Mouse (Mus musculus) hindbrain, embryonic 14.5 days (tissue): ENCODE measurements around the gene Cavin4. TPM values are rescaled to one million over a fixed set of nuclear protein-coding genes. Genes with fewer than 3 reads are reported as not detected.
A peak's percentile ranks its signal among the peaks of the same experiment; 100 is the strongest.

Experiments
- ATAC-seq: fragments of 200-750 bp; cut with Nextera tagmentation; 2 replicates; pipeline ENCODE4 v1.8.0; 2017; ENCODE audit warnings: moderate number of reproducible peaks, mild to moderate bottlenecking, moderate TSS enrichment, moderate library complexity; ENCODE audit not compliant: low FRiP score
- DNase-seq: peaks from one replicate; pipeline ENCODE4 v3.0.0-alpha.2; 2015; ENCODE audit warnings: low spot score
- H3K27ac ChIP-seq: fragments of 300-500 bp; sonication (generic); 2 replicates; pipeline ENCODE4 v1.5.1; 2014; ENCODE audit warnings: mild to moderate bottlenecking, moderate library complexity
- H3K27me3 ChIP-seq: fragments of 300-500 bp; sonication (generic); 2 replicates; pipeline ENCODE4 v1.6.1; 2014; ENCODE audit warnings: mild to moderate bottlenecking, low read length, mixed read lengths; ENCODE audit not compliant: control insufficient read depth, insufficient read depth
- H3K36me3 ChIP-seq: fragments of 300-500 bp; sonication (generic); replicated peaks from 2 replicates; pipeline ENCODE4 v1.6.1; 2014; ENCODE audit not compliant: control insufficient read depth, insufficient read depth
- H3K4me1 ChIP-seq: fragments of 300-500 bp; sonication (generic); replicated peaks from 2 replicates; pipeline ENCODE4 v1.6.1; 2014; ENCODE audit warnings: antibody characterized with exemption, low read length, mixed read lengths; ENCODE audit not compliant: control insufficient read depth, insufficient read depth
- H3K4me2 ChIP-seq: fragments of 300-500 bp; sonication (generic); replicated peaks from 2 replicates; pipeline ENCODE4 v1.6.1; 2014; ENCODE audit warnings: mild to moderate bottlenecking, moderate library complexity
- H3K4me3 ChIP-seq: fragments of 300-500 bp; sonication (generic); replicated peaks from 2 replicates; pipeline ENCODE4 v1.5.1; 2014; ENCODE audit warnings: mild to moderate bottlenecking, low read length
- H3K9ac ChIP-seq: fragments of 300-500 bp; sonication (generic); 2 replicates; pipeline ENCODE4 v1.6.1; 2014
- H3K9me3 ChIP-seq: fragments of 300-500 bp; sonication (generic); 2 replicates; pipeline ENCODE4 v1.6.1; 2016; ENCODE audit warnings: low read length; ENCODE audit not compliant: control insufficient read depth
- WGBS: fragments of 180-500 bp; shearing (Covaris S2); extraction: QIAGEN DNeasy Blood & Tissue Kit; methylation state at CpG from one replicate; pipeline ENCODE4 v1.1.7; 2014; 5-methylcytosine and 5-hydroxymethylcytosine counted together
- polyA plus RNA-seq: library from polyadenylated mRNA; unstranded; fragments of >200 nt; fragmentation: Nextera tagmentation; extraction: Ambion mirVana; gene quantifications from 2 replicates; pipeline ENCODE4 v1.2.1, GENCODE M21; 2014

Cavin4 gene
- polyA plus RNA-seq, 1 experiment from 2014 or later: 1.7 TPM

- ATAC-seq (no peak), DNase-seq (no peak)
- peaks cover 39% of the 10 kb centered on the region for H3K36me3 ChIP-seq
- H3K4me1 ChIP-seq: no peaks in the 10 kb centered on the region
- no peak overlapping the region for H3K4me3 ChIP-seq
- no peak overlapping the region for H3K27ac ChIP-seq
- no peak overlapping the region for H3K4me2 ChIP-seq
- H3K27me3 ChIP-seq: no peaks in the 10 kb centered on the region
- H3K9me3 ChIP-seq: no peaks in the 10 kb centered on the region
- no peak overlapping the region for H3K9ac ChIP-seq
- 83% methylated on average over 2 of the region's 2 CpGs for WGBS
Measured at GRCm38 (mm10) chr4:48634058-48634457, 29.3 kb upstream of the Cavin4 start.

- peaks cover 54% of the 10 kb centered on the region for H3K36me3 ChIP-seq
- no peak overlapping the region for H3K4me2 ChIP-seq
- WGBS: 94% methylated on average over 13 of the region's 13 CpGs
- H3K4me1 ChIP-seq: no peaks in the 10 kb centered on the region
- ATAC-seq: no peak
- no peak overlapping the region for H3K27ac ChIP-seq
- H3K9me3 ChIP-seq: no peaks in the 10 kb centered on the region
- H3K4me3 ChIP-seq: no peak overlapping the region
- no peaks in the 10 kb centered on the region for H3K27me3 ChIP-seq
- DNase-seq: no peak
- H3K9ac ChIP-seq: no peak overlapping the region
Measured at GRCm38 (mm10) chr4:48636831-48637230, 26.5 kb upstream of the Cavin4 start.

- 76% methylated on average over 10 of the region's 10 CpGs for WGBS
- peaks cover 67% of the 10 kb centered on the region for H3K36me3 ChIP-seq
Measured at GRCm38 (mm10) chr4:48638132-48638531, 25.2 kb upstream of the Cavin4 start.

GRCm38 (mm10) chr4:48639503-48639902 is 23.8 kb upstream of the Cavin4 start:
- Histone ChIP-seq H3K9ac (no peak overlapping the region), H3K4me3 (no peak overlapping the region), H3K4me2 (no peak overlapping the region), H3K4me1 (no peaks in the 10 kb centered on the region), H3K36me3 (peaks cover 68% of the 10 kb centered on the region), H3K27ac (0 out of 2 replicates have a peak overlapping the region, but pooled peaks have one; percentile 8), H3K27me3 (no peaks in the 10 kb centered on the region), H3K9me3 (no peaks in the 10 kb centered on the region)
- 87% methylated on average over 17 of the region's 17 CpGs for WGBS
- DNase-seq (no peak), ATAC-seq (no peak)

More at GRCm38 (mm10) chr4:48638132-48638531, 25.2 kb upstream of the Cavin4 start:
- Histone ChIP-seq H3K4me3 (no peak overlapping the region), H3K27ac (no peak overlapping the region), H3K9me3 (no peaks in the 10 kb centered on the region), H3K9ac (no peak overlapping the region), H3K27me3 (no peaks in the 10 kb centered on the region), H3K4me2 (no peak overlapping the region), H3K4me1 (no peaks in the 10 kb centered on the region)
- ATAC-seq: no peak
- DNase-seq: no peak

GRCm38 (mm10) chr4:48643801-48644200 is 19.5 kb upstream of the Cavin4 start:
- Histone ChIP-seq H3K27me3 (no peaks in the 10 kb centered on the region), H3K36me3 (peaks cover 82% of the 10 kb centered on the region), H3K9ac (no peak overlapping the region), H3K4me2 (no peak overlapping the region), H3K9me3 (no peaks in the 10 kb centered on the region), H3K4me1 (no peaks in the 10 kb centered on the region), H3K4me3 (no peak overlapping the region), H3K27ac (no peak overlapping the region)
- DNase-seq: no peak
- 83% methylated on average over 6 of the region's 6 CpGs for WGBS
- no peak for ATAC-seq

GRCm38 (mm10) chr4:48646143-48646542 is 17.2 kb upstream of the Cavin4 start:
- no peaks in the 10 kb centered on the region for H3K27me3 ChIP-seq
- H3K9ac ChIP-seq: no peak overlapping the region
- no peak overlapping the region for H3K27ac ChIP-seq
- no peak overlapping the region for H3K4me3 ChIP-seq
- no peak for DNase-seq
- H3K4me2 ChIP-seq: no peak overlapping the region
- H3K36me3 ChIP-seq: peaks cover 83% of the 10 kb centered on the region
- WGBS: 98% methylated on average over 5 of the region's 5 CpGs
- H3K4me1 ChIP-seq: no peaks in the 10 kb centered on the region
- H3K9me3 ChIP-seq: no peaks in the 10 kb centered on the region
- ATAC-seq: no peak

GRCm38 (mm10) chr4:48650617-48651360 is 12.5 kb upstream of the Cavin4 start:
- Histone ChIP-seq H3K4me3 (no peak overlapping the region), H3K4me1 (no peaks in the 10 kb centered on the region), H3K9ac (no peak overlapping the region), H3K27ac (no peak overlapping the region), H3K27me3 (no peaks in the 10 kb centered on the region), H3K4me2 (no peak overlapping the region), H3K36me3 (peaks cover 86% of the 10 kb centered on the region), H3K9me3 (no peaks in the 10 kb centered on the region)
- 87% methylated on average over 10 of the region's 10 CpGs for WGBS
- ATAC-seq (no peak), DNase-seq (no peak)

- peaks cover 84% of the 10 kb centered on the region for H3K36me3 ChIP-seq
- H3K9me3 ChIP-seq: no peaks in the 10 kb centered on the region
- H3K4me3 ChIP-seq: no peak overlapping the region
- DNase-seq (no peak), ATAC-seq (no peak)
- H3K27me3 ChIP-seq: no peaks in the 10 kb centered on the region
- 50% methylated on average over 4 of the region's 4 CpGs for WGBS
- no peaks in the 10 kb centered on the region for H3K4me1 ChIP-seq
- H3K4me2 ChIP-seq: no peak overlapping the region
- no peak overlapping the region for H3K9ac ChIP-seq
- H3K27ac ChIP-seq: no peak overlapping the region
Measured at GRCm38 (mm10) chr4:48654118-48654517, 9.2 kb upstream of the Cavin4 start.

GRCm38 (mm10) chr4:48656530-48656929 is 6.8 kb upstream of the Cavin4 start:
- ATAC-seq (no peak), DNase-seq (no peak)
- Histone ChIP-seq H3K4me2 (no peak overlapping the region), H3K27me3 (no peaks in the 10 kb centered on the region), H3K9ac (no peak overlapping the region), H3K4me3 (no peak overlapping the region), H3K36me3 (peaks cover 85% of the 10 kb centered on the region), H3K4me1 (no peaks in the 10 kb centered on the region), H3K27ac (no peak overlapping the region), H3K9me3 (no peaks in the 10 kb centered on the region)
- 98% methylated on average over 8 of the region's 8 CpGs for WGBS

- no peak overlapping the region for H3K27ac ChIP-seq
- no peak overlapping the region for H3K4me2 ChIP-seq
- no peaks in the 10 kb centered on the region for H3K9me3 ChIP-seq
- DNase-seq (no peak), ATAC-seq (no peak)
- H3K4me3 ChIP-seq: no peak overlapping the region
- H3K9ac ChIP-seq: no peak overlapping the region
- H3K36me3 ChIP-seq: peaks cover 80% of the 10 kb centered on the region
- WGBS: 94% methylated on average over 4 of the region's 4 CpGs
- no peaks in the 10 kb centered on the region for H3K4me1 ChIP-seq
- no peaks in the 10 kb centered on the region for H3K27me3 ChIP-seq
Measured at GRCm38 (mm10) chr4:48660144-48660543, 3.2 kb upstream of the Cavin4 start.
